Mouse (Mus musculus) hindbrain, embryonic 11.5 days (tissue): ENCODE measurements around the gene Rit1. TPM values are rescaled to one million over a fixed set of nuclear protein-coding genes. Genes with fewer than 3 reads are reported as not detected.
"Not testable (repeated sequence)": the region's sequence is repeated elsewhere in the genome, so short reads cannot be mapped to it uniquely, and the experiment has no call there.

Experiments used
- ATAC-seq: fragments of 200-750 bp; cut with Nextera tagmentation; 2 replicates; pipeline ENCODE4 v1.8.0; 2017; ENCODE audit warnings: mild to moderate bottlenecking, moderate TSS enrichment, moderate library complexity; ENCODE audit not compliant: low FRiP score
- DNase-seq: peaks from one replicate; pipeline ENCODE4 v3.0.0-alpha.2; 2015; ENCODE audit warnings: low spot score
- H3K27ac ChIP-seq: fragments of 300-500 bp; sonication (generic); 2 replicates; pipeline ENCODE4 v1.5.1; 2014; ENCODE audit warnings: mild to moderate bottlenecking, low read depth, low read length
- H3K27me3 ChIP-seq: fragments of 300-500 bp; sonication (generic); 2 replicates; pipeline ENCODE4 v1.6.1; 2014; ENCODE audit warnings: mild to moderate bottlenecking, low read length, moderate library complexity, mixed read lengths; ENCODE audit not compliant: control insufficient read depth, insufficient read depth
- H3K36me3 ChIP-seq: fragments of 300-500 bp; sonication (generic); 2 replicates; pipeline ENCODE4 v1.6.1; 2014; ENCODE audit warnings: mild to moderate bottlenecking, low read length, moderate library complexity, mixed read lengths; ENCODE audit not compliant: control insufficient read depth, insufficient read depth
- H3K4me1 ChIP-seq: fragments of 300-500 bp; sonication (generic); replicated peaks from 2 replicates; pipeline ENCODE4 v1.6.1; 2014; ENCODE audit warnings: low read length, mixed read lengths; ENCODE audit not compliant: control insufficient read depth, insufficient read depth
- H3K4me2 ChIP-seq: fragments of 300-500 bp; sonication (generic); replicated peaks from 2 replicates; pipeline ENCODE4 v1.6.1; 2014; ENCODE audit warnings: mild to moderate bottlenecking, low read depth, low read length
- H3K4me3 ChIP-seq: fragments of 300-500 bp; sonication (generic); 2 replicates; pipeline ENCODE4 v1.5.1; 2014; ENCODE audit warnings: low read depth, low read length
- H3K9ac ChIP-seq: fragments of 300-500 bp; sonication (generic); 2 replicates; pipeline ENCODE4 v1.6.1; 2014; ENCODE audit warnings: low read depth, low read length
- H3K9me3 ChIP-seq: fragments of 300-500 bp; sonication (generic); 2 replicates; pipeline ENCODE4 v1.6.1; 2016; ENCODE audit warnings: low read length; ENCODE audit not compliant: control insufficient read depth
- WGBS: fragments of 180-500 bp; shearing (Covaris S2); extraction: QIAGEN DNeasy Blood & Tissue Kit; methylation state at CpG from one replicate; pipeline ENCODE4 v1.1.7; 2014; 5-methylcytosine and 5-hydroxymethylcytosine counted together
- polyA plus RNA-seq: library from polyadenylated mRNA; unstranded; fragments of >200 nt; fragmentation: Nextera tagmentation; extraction: Ambion mirVana; gene quantifications from 2 replicates; pipeline ENCODE4 v1.2.1, GENCODE M21; 2014

Gene Rit1
- polyA plus RNA-seq, 1 experiment from 2014 or later: 48.4 TPM

- peaks cover 20% of the 10 kb centered on the region for H3K36me3 ChIP-seq
- no peak overlapping the region for H3K9ac ChIP-seq
- no peak overlapping the region for H3K27ac ChIP-seq
- DNase-seq (no peak), ATAC-seq (no peak)
- H3K4me2 ChIP-seq: no peak overlapping the region
- WGBS: 95% methylated on average over 5 of the region's 5 CpGs
- no peaks in the 10 kb centered on the region for H3K27me3 ChIP-seq
- no peak overlapping the region for H3K4me3 ChIP-seq
- no peaks in the 10 kb centered on the region for H3K9me3 ChIP-seq
- peaks cover 4% of the 10 kb centered on the region for H3K4me1 ChIP-seq
Measured at GRCm38 (mm10) chr3:88689079-88689478, 27.6 kb upstream of the Rit1 start.

GRCm38 (mm10) chr3:88695545-88695944 is 21.1 kb upstream of the Rit1 start:
- Histone ChIP-seq H3K36me3 (peaks cover 42% of the 10 kb centered on the region), H3K4me3 (no peak overlapping the region), H3K4me1 (no peaks in the 10 kb centered on the region), H3K27me3 (no peaks in the 10 kb centered on the region), H3K9ac (no peak overlapping the region), H3K27ac (no peak overlapping the region), H3K9me3 (no peaks in the 10 kb centered on the region), H3K4me2 (no peak overlapping the region)
- no peak for DNase-seq
- no peak for ATAC-seq

GRCm38 (mm10) chr3:88698051-88698450 is 18.6 kb upstream of the Rit1 start:
- Histone ChIP-seq H3K36me3 (peaks cover 29% of the 10 kb centered on the region), H3K4me2 (no peak overlapping the region), H3K9me3 (no peaks in the 10 kb centered on the region), H3K4me3 (no peak overlapping the region), H3K27ac (no peak overlapping the region), H3K4me1 (no peaks in the 10 kb centered on the region), H3K27me3 (no peaks in the 10 kb centered on the region), H3K9ac (no peak overlapping the region)
- ATAC-seq (no peak), DNase-seq (no peak)
- WGBS: 97% methylated on average over 1 of the region's 1 CpGs

- no peak for ATAC-seq
- Histone ChIP-seq H3K27me3 (no peaks in the 10 kb centered on the region), H3K4me3 (no peak overlapping the region), H3K36me3 (peaks cover 29% of the 10 kb centered on the region), H3K4me2 (no peak overlapping the region), H3K4me1 (no peaks in the 10 kb centered on the region), H3K9me3 (no peaks in the 10 kb centered on the region), H3K9ac (no peak overlapping the region), H3K27ac (no peak overlapping the region)
- 98% methylated on average over 6 of the region's 6 CpGs for WGBS
- no peak for DNase-seq
Measured at GRCm38 (mm10) chr3:88698834-88699233, 17.8 kb upstream of the Rit1 start.

- Histone ChIP-seq H3K27ac (no peak overlapping the region), H3K4me1 (no peaks in the 10 kb centered on the region), H3K9ac (no peak overlapping the region), H3K27me3 (no peaks in the 10 kb centered on the region), H3K9me3 (no peaks in the 10 kb centered on the region), H3K36me3 (peaks cover 33% of the 10 kb centered on the region), H3K4me2 (no peak overlapping the region), H3K4me3 (no peak overlapping the region)
- WGBS: 94% methylated on average over 3 of the region's 3 CpGs
- DNase-seq: no peak
- ATAC-seq: no peak
Measured at GRCm38 (mm10) chr3:88700247-88700646, 16.4 kb upstream of the Rit1 start.

GRCm38 (mm10) chr3:88701222-88701621 is 15.4 kb upstream of the Rit1 start:
- H3K4me1 ChIP-seq: no peaks in the 10 kb centered on the region
- no peak overlapping the region for H3K27ac ChIP-seq
- ATAC-seq (no peak), DNase-seq (no peak)
- WGBS: 75% methylated on average over 3 of the region's 3 CpGs
- no peak overlapping the region for H3K4me3 ChIP-seq
- no peak overlapping the region for H3K9ac ChIP-seq
- no peak overlapping the region for H3K4me2 ChIP-seq
- H3K36me3 ChIP-seq: peaks cover 33% of the 10 kb centered on the region
- no peaks in the 10 kb centered on the region for H3K27me3 ChIP-seq
- H3K9me3 ChIP-seq: no peaks in the 10 kb centered on the region

- no peak overlapping the region for H3K27ac ChIP-seq
- H3K36me3 ChIP-seq: 0 out of 2 replicates have a peak, but pooled peaks cover 13% of the 10 kb centered on the region
- no peak overlapping the region for H3K9ac ChIP-seq
- no peaks in the 10 kb centered on the region for H3K9me3 ChIP-seq
- no peaks in the 10 kb centered on the region for H3K4me1 ChIP-seq
- DNase-seq (no peak), ATAC-seq (no peak)
- H3K4me2 ChIP-seq: no peak overlapping the region
- no peaks in the 10 kb centered on the region for H3K27me3 ChIP-seq
- WGBS: 96% methylated on average over 4 of the region's 4 CpGs
- H3K4me3 ChIP-seq: no peak overlapping the region
Measured at GRCm38 (mm10) chr3:88713709-88714108, 2.9 kb upstream of the Rit1 start.

GRCm38 (mm10) chr3:88714725-88715124 is 1.9 kb upstream of the Rit1 start:
- ATAC-seq: no peak
- H3K4me2 ChIP-seq: no peak overlapping the region
- H3K4me3 ChIP-seq: no peak overlapping the region
- no peaks in the 10 kb centered on the region for H3K9me3 ChIP-seq
- WGBS: 76% methylated on average over 2 of the region's 2 CpGs
- H3K27me3 ChIP-seq: no peaks in the 10 kb centered on the region
- H3K4me1 ChIP-seq: no peaks in the 10 kb centered on the region
- H3K9ac ChIP-seq: no peak overlapping the region
- no peak for DNase-seq
- H3K27ac ChIP-seq: no peak overlapping the region
- H3K36me3 ChIP-seq: 0 out of 2 replicates have a peak, but pooled peaks cover 13% of the 10 kb centered on the region

GRCm38 (mm10) chr3:88715716-88716115 is 922 bp upstream of the Rit1 start:
- WGBS: 95% methylated on average over 5 of the region's 5 CpGs
- not testable (repeated sequence) for ATAC-seq, H3K36me3 ChIP-seq

More at GRCm38 (mm10) chr3:88715716-88716115, 922 bp upstream of the Rit1 start:
- not testable (repeated sequence) for DNase-seq, H3K27me3 ChIP-seq, H3K4me3 ChIP-seq, H3K27ac ChIP-seq, H3K4me1 ChIP-seq, H3K4me2 ChIP-seq, H3K9me3 ChIP-seq, H3K9ac ChIP-seq
